Mouse (Mus musculus) midbrain, embryonic 15.5 days (tissue): ENCODE results near the gene Slc35a3. TPM values are rescaled to one million over a fixed set of nuclear protein-coding genes. Genes with fewer than 3 reads are reported as not detected.

Experiments
- ATAC-seq: fragments of 200-750 bp; cut with Nextera tagmentation; replicated peaks from 2 replicates; pipeline ENCODE4 v1.8.0; 2017; ENCODE audit warnings: moderate TSS enrichment
- H3K27ac ChIP-seq: fragments of 300-500 bp; sonication (generic); 2 replicates; pipeline ENCODE4 v1.5.1; 2015; ENCODE audit warnings: mild to moderate bottlenecking, inconsistent platforms
- H3K27me3 ChIP-seq: fragments of 300-500 bp; sonication (generic); replicated peaks from 2 replicates; pipeline ENCODE4 v1.6.1; 2015; ENCODE audit warnings: inconsistent platforms
- H3K36me3 ChIP-seq: fragments of 300-500 bp; sonication (generic); replicated peaks from 2 replicates; pipeline ENCODE4 v1.6.1; 2015; ENCODE audit warnings: inconsistent platforms
- H3K4me1 ChIP-seq: fragments of 300-500 bp; sonication (generic); 2 replicates; pipeline ENCODE4 v1.6.1; 2015; ENCODE audit warnings: inconsistent platforms
- H3K4me2 ChIP-seq: fragments of 300-500 bp; sonication (generic); 2 replicates; pipeline ENCODE4 v1.6.1; 2015; ENCODE audit warnings: inconsistent platforms, mild to moderate bottlenecking, moderate library complexity
- H3K4me3 ChIP-seq: fragments of 300-500 bp; sonication (generic); 2 replicates; pipeline ENCODE4 v1.5.1; 2015; ENCODE audit warnings: mild to moderate bottlenecking, inconsistent platforms
- H3K9ac ChIP-seq: fragments of 300-500 bp; sonication (generic); 2 replicates; pipeline ENCODE4 v1.6.1; 2015; ENCODE audit warnings: mild to moderate bottlenecking, inconsistent platforms
- H3K9me3 ChIP-seq: fragments of 300-500 bp; sonication (generic); 2 replicates; pipeline ENCODE4 v1.6.1; 2016; ENCODE audit warnings: inconsistent platforms
- WGBS: fragments of 180-500 bp; shearing (Covaris S2); methylation state at CpG from one replicate; pipeline ENCODE4 v1.1.7; 2015; ENCODE audit warnings: mixed read lengths; 5-methylcytosine and 5-hydroxymethylcytosine counted together
- polyA plus RNA-seq: library from polyadenylated mRNA; unstranded; fragments of >200 nt; fragmentation: Nextera tagmentation; extraction: Ambion mirVana; gene quantifications from 2 replicates; pipeline ENCODE4 v1.2.1, GENCODE M21; 2015

Gene Slc35a3
- polyA plus RNA-seq, 1 experiment from 2014 or later, result 8.5 TPM

- ATAC-seq, result no peak
- WGBS, result 31% methylated on average over 1 of the region's 1 CpGs
Observed at GRCm38 (mm10) chr3:116631459-116631858, 81.2 kb downstream of the Slc35a3 start.

GRCm38 (mm10) chr3:116622641-116623040 lies 90.0 kb downstream of the Slc35a3 start:
- Histone ChIP-seq H3K4me3 (no peak overlapping the region), H3K9ac (no peak overlapping the region), H3K36me3 (peaks cover 9% of the 10 kb centered on the region; the same call in 1 of the 2 replicates), H3K4me1 (no peaks in the 10 kb centered on the region), H3K27me3 (no peaks in the 10 kb centered on the region), H3K9me3 (no peaks in the 10 kb centered on the region), H3K4me2 (no peak overlapping the region), H3K27ac (no peak overlapping the region)
- 95% methylated on average over 7 of the region's 7 CpGs for WGBS
- no peak for ATAC-seq

More at GRCm38 (mm10) chr3:116631459-116631858, 81.2 kb downstream of the Slc35a3 start:
- H3K4me2 ChIP-seq, result no peak overlapping the region
- H3K36me3 ChIP-seq, result peaks cover 26% of the 10 kb centered on the region
- no peaks in the 10 kb centered on the region for H3K9me3 ChIP-seq
- H3K27me3 ChIP-seq, result no peaks in the 10 kb centered on the region
- no peaks in the 10 kb centered on the region for H3K4me1 ChIP-seq
- no peak overlapping the region for H3K27ac ChIP-seq
- no peak overlapping the region for H3K4me3 ChIP-seq
- H3K9ac ChIP-seq, result no peak overlapping the region

- H3K4me2 ChIP-seq, result no peak overlapping the region
- no peak overlapping the region for H3K27ac ChIP-seq
- H3K9ac ChIP-seq, result no peak overlapping the region
- no peak overlapping the region for H3K4me3 ChIP-seq
- ATAC-seq, result no peak
- no peaks in the 10 kb centered on the region for H3K27me3 ChIP-seq
- 96% methylated on average over 7 of the region's 7 CpGs for WGBS
- H3K9me3 ChIP-seq, result no peaks in the 10 kb centered on the region
- H3K36me3 ChIP-seq, result peaks cover 9% of the 10 kb centered on the region; the same call in 1 of the 2 replicates
- H3K4me1 ChIP-seq, result no peaks in the 10 kb centered on the region
Observed at GRCm38 (mm10) chr3:116620636-116621370, 91.8 kb downstream of the Slc35a3 start.

Other genes with a start within 250 kb of the Slc35a3 start
- 112 and 115 TPM in 2 replicates for gene Rtca, start 204.6 kb downstream of the Slc35a3 start, polyA plus RNA-seq
- gene Dbt, start 199.8 kb downstream of the Slc35a3 start, polyA plus RNA-seq, result 10.8 and 12.4 TPM in 2 replicates
- 0.35 and 0.50 TPM in 2 replicates for gene Lrrc39, start 149.9 kb downstream of the Slc35a3 start, polyA plus RNA-seq
- gene Sass6, start 117.8 kb downstream of the Slc35a3 start, polyA plus RNA-seq, result 12.5 and 13.9 TPM in 2 replicates
- 23.9 and 31.3 TPM in 2 replicates for gene Trmt13, start 98.2 kb downstream of the Slc35a3 start, polyA plus RNA-seq
- gene Mfsd14a, start 50.2 kb downstream of the Slc35a3 start, polyA plus RNA-seq, result 62.9 and 64.0 TPM in 2 replicates
- not detected in 2 replicates for gene Gm43191, start 31.6 kb downstream of the Slc35a3 start, polyA plus RNA-seq
- 15.8 and 17.6 TPM in 2 replicates for gene Agl, start 95.3 kb upstream of the Slc35a3 start, polyA plus RNA-seq
- gene Frrs1, start 146.6 kb upstream of the Slc35a3 start, polyA plus RNA-seq, result 6.5 and 6.8 TPM in 2 replicates